Mouse (Mus musculus) intestine, postnatal 0 days (tissue): ENCODE measurements at regions not wholly inside any gene's neighbourhood (a gene's known extent, or its start where the extent isn't known, plus 50 kb on each side); places are given as distances from the start of the nearest gene placed in this dataset.
"Not testable (repeated sequence)": the region's sequence is repeated elsewhere in the genome, so short reads cannot be mapped to it uniquely, and the experiment has no call there.

Experiments used
- ATAC-seq: fragments of 200-750 bp; cut with Nextera tagmentation; 2 replicates; pipeline ENCODE4 v1.8.0; 2017; ENCODE audit warnings: mild to moderate bottlenecking, moderate TSS enrichment, moderate library complexity
- H3K27ac ChIP-seq: fragments of 300-500 bp; sonication (generic); 2 replicates; pipeline ENCODE4 v1.5.1; 2014; ENCODE audit warnings: mild to moderate bottlenecking, low read depth, low read length, moderate library complexity
- H3K27me3 ChIP-seq: fragments of 300-500 bp; sonication (generic); replicated peaks from 2 replicates; pipeline ENCODE4 v1.6.1; 2014; ENCODE audit warnings: low read length, mixed read lengths; ENCODE audit not compliant: control insufficient read depth, insufficient read depth
- H3K36me3 ChIP-seq: fragments of 300-500 bp; sonication (generic); 2 replicates; pipeline ENCODE4 v1.6.1; 2014; ENCODE audit warnings: mild to moderate bottlenecking, moderate library complexity; ENCODE audit not compliant: control insufficient read depth, insufficient read depth
- H3K4me1 ChIP-seq: fragments of 300-500 bp; sonication (generic); replicated peaks from 2 replicates; pipeline ENCODE4 v1.6.1; 2014; ENCODE audit warnings: antibody characterized with exemption, low read length, mixed read lengths; ENCODE audit not compliant: control insufficient read depth, insufficient read depth
- H3K4me2 ChIP-seq: fragments of 300-500 bp; sonication (generic); replicated peaks from 2 replicates; pipeline ENCODE4 v1.6.1; 2014; ENCODE audit warnings: low read depth, mild to moderate bottlenecking, moderate library complexity
- H3K4me3 ChIP-seq: fragments of 300-500 bp; sonication (generic); 2 replicates; pipeline ENCODE4 v1.5.1; 2014; ENCODE audit warnings: low read depth, low read length
- H3K9ac ChIP-seq: fragments of 300-500 bp; sonication (generic); 2 replicates; pipeline ENCODE4 v1.6.1; 2014; ENCODE audit warnings: mild to moderate bottlenecking, low read depth, low read length
- H3K9me3 ChIP-seq: fragments of 300-500 bp; sonication (generic); 2 replicates; pipeline ENCODE4 v1.6.1; 2016; ENCODE audit warnings: mixed run types; ENCODE audit not compliant: control insufficient read depth
- CTCF ChIP-seq: sonication (generic); IDR thresholded peaks from 2 replicates; pipeline ENCODE4 v1.5.1; 2016; ENCODE audit warnings: low read depth, mild to moderate bottlenecking, control low read depth, antibody characterized with exemption, moderate library complexity
- WGBS: fragments of 180-500 bp; shearing (Covaris S2); extraction: QIAGEN DNeasy Blood & Tissue Kit; methylation state at CpG from one replicate; pipeline ENCODE4 v1.1.7; 2014; 5-methylcytosine and 5-hydroxymethylcytosine counted together

- H3K4me2 ChIP-seq: no peak overlapping the region
- no peaks in the 10 kb centered on the region for H3K27me3 ChIP-seq
- H3K4me3 ChIP-seq: no peak overlapping the region
- no peak overlapping the region for H3K9ac ChIP-seq
- H3K36me3 ChIP-seq: no peaks in the 10 kb centered on the region
- WGBS: 90% methylated on average over 2 of the region's 2 CpGs
- TF ChIP-seq CTCF: no peak
- H3K27ac ChIP-seq: no peak overlapping the region
- no peaks in the 10 kb centered on the region for H3K9me3 ChIP-seq
- no peaks in the 10 kb centered on the region for H3K4me1 ChIP-seq
- ATAC-seq: no peak
These were observed 253.1 kb downstream of the Tdrd3 start for GRCm38 (mm10) chr14:87669496-87669895.

- Histone ChIP-seq H3K9ac (no peak overlapping the region), H3K4me2 (no peak overlapping the region), H3K9me3 (no peaks in the 10 kb centered on the region), H3K4me3 (no peak overlapping the region), H3K4me1 (no peaks in the 10 kb centered on the region), H3K27me3 (no peaks in the 10 kb centered on the region), H3K27ac (no peak overlapping the region), H3K36me3 (no peaks in the 10 kb centered on the region)
- WGBS: 71% methylated on average over 3 of the region's 3 CpGs
- ATAC-seq: no peak
- no peak for TF ChIP-seq CTCF
These were observed 264.3 kb downstream of the Tdrd3 start for GRCm38 (mm10) chr14:87680788-87681187.

DNA sequence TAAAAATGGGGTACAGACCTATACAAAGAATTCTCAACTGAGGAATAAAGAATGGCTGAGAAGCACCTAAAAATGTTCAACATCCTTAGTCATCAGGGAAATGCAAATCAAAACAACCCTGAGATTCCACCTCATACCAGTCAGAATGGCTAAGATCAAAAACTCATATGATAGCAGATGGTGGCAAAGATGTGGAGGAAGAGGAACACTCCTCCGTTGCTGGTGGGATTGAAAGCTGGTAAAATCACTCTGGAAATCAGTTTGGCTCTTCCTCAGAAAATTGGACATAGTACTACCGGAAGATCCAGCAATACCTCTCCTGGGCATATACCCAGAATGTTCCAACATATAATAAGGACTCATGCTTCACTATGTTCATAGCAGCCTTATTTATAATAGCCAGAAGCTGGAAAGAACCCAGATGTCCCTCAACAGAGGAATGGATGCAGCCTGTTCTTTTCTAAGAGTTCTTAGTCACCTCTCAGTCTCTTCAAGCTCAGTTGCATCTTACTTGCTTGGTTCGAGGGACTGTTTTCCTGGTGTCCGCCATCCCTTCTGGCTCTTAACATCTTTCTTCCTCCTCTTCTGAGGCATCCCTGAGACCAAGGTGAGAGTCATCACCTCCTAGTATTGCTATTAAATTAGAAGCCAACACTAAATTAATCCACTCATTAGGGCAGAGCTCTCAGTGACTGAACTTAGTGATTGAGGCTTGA, 266.8 kb downstream of the Tdrd3 start:
- H3K4me2 ChIP-seq, H3K9ac ChIP-seq, H3K4me1 ChIP-seq, H3K36me3 ChIP-seq, H3K9me3 ChIP-seq, H3K27ac ChIP-seq, ATAC-seq, H3K4me3 ChIP-seq, H3K27me3 ChIP-seq: not testable (repeated sequence)
- 83% methylated on average over 4 of the region's 4 CpGs for WGBS

DNA sequence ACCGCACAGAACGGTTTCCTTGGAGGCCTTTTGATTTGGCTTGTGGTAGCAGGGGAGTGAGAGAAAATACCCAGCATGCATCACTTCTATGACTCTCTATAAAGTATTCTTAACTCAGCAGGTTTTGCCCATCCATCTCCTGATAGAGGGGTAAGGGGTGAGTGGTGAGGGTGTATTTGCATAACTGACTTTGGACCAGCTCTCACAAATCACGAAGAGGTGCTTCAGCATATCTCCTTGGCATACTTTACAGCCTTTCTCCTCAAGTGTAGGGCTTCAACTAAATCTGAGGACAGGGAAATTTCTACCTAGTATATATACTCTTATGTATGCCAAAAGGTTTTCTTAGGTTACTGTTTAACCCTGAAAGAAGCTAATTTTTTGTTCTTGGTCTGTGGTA, 273.4 kb downstream of the Tdrd3 start:
- TF ChIP-seq CTCF: no peak
- no peaks in the 10 kb centered on the region for H3K27me3 ChIP-seq

DNA sequence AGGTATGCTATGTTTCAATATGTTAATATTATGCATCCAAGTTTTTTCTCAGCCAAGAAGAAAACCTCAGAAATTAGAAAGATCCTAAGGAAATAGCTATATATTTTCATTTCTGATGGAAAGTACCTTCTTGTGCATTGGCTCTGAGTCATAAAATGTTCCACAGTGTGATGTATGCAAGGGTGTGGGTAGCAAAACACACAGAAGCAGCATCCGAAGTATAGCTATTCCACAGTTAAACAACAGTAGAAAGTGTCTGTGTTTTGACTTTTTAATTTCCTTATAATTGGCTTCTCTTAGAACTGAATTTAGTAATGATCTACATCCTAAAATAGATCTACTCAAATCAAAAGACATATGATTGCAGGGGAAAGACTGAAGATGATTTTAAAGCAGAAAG, 320.0 kb downstream of the Tdrd3 start:
- Histone ChIP-seq H3K4me1 (no peaks in the 10 kb centered on the region), H3K27me3 (no peaks in the 10 kb centered on the region), H3K9ac (no peak overlapping the region), H3K9me3 (no peaks in the 10 kb centered on the region), H3K4me2 (no peak overlapping the region), H3K36me3 (no peaks in the 10 kb centered on the region), H3K4me3 (no peak overlapping the region), H3K27ac (no peak overlapping the region)
- ATAC-seq: no peak
- TF ChIP-seq CTCF: no peak
- 87% methylated on average over 1 of the region's 1 CpGs for WGBS

More for the DNA sequence above, 273.4 kb downstream of the Tdrd3 start:
- no peaks in the 10 kb centered on the region for H3K36me3 ChIP-seq
- H3K9me3 ChIP-seq: no peaks in the 10 kb centered on the region
- ATAC-seq: no peak
- no peaks in the 10 kb centered on the region for H3K4me1 ChIP-seq
- no peak overlapping the region for H3K27ac ChIP-seq
- H3K4me3 ChIP-seq: no peak overlapping the region
- 81% methylated on average over 3 of the region's 3 CpGs for WGBS
- H3K4me2 ChIP-seq: no peak overlapping the region
- H3K9ac ChIP-seq: no peak overlapping the region

- no peaks in the 10 kb centered on the region for H3K9me3 ChIP-seq
- WGBS: 60% methylated on average over 8 of the region's 8 CpGs
- no peak for ATAC-seq
These were observed 329.1 kb downstream of the Tdrd3 start for GRCm38 (mm10) chr14:87745524-87745923.

DNA sequence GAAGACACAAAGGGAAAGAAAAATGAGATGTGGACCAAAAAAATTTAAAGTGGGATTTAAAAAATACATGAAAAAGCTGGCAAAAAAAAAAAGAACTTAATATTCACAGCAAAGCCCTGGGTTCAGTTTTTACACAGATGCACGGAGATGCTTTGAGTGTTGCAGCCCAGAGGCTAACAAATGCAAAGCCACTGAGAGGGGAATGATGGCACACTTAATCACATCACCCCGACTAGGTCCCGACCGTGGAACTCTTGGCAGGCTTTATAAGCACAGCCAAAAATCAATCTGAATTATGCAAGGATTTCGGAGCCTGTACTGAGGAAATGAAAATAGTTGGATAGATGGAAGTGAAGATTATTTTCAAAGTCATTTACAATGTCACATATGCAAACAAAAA, 329.6 kb downstream of the Tdrd3 start:
- no peak for ATAC-seq
- H3K9ac ChIP-seq: no peak overlapping the region
- H3K9me3 ChIP-seq: no peaks in the 10 kb centered on the region
- H3K27me3 ChIP-seq: no peaks in the 10 kb centered on the region
- H3K4me3 ChIP-seq: no peak overlapping the region
- H3K4me2 ChIP-seq: no peak overlapping the region
- WGBS: 55% methylated on average over 5 of the region's 5 CpGs
- TF ChIP-seq CTCF: no peak
- no peaks in the 10 kb centered on the region for H3K4me1 ChIP-seq
- no peak overlapping the region for H3K27ac ChIP-seq
- no peaks in the 10 kb centered on the region for H3K36me3 ChIP-seq

More at GRCm38 (mm10) chr14:87745524-87745923, 329.1 kb downstream of the Tdrd3 start:
- no peak for TF ChIP-seq CTCF
- Histone ChIP-seq H3K27me3 (no peaks in the 10 kb centered on the region), H3K9ac (no peak overlapping the region), H3K4me2 (no peak overlapping the region), H3K4me1 (no peaks in the 10 kb centered on the region), H3K4me3 (no peak overlapping the region), H3K36me3 (no peaks in the 10 kb centered on the region), H3K27ac (no peak overlapping the region)
